Mouse (Mus musculus) urinary bladder, postnatal 4 days (tissue): ENCODE data around the gene Ldha.
"Not testable (repeated sequence)": the region's sequence is repeated elsewhere in the genome, so short reads cannot be mapped to it uniquely, and the experiment has no call there.

Experiments
- DNase-seq, 2 experiments: peaks; one replicate each; pipeline ENCODE4 v3.0.0; 2021 to 2022; ENCODE audit warnings: low spot score in 2 of 2

Ldha gene

DNA sequence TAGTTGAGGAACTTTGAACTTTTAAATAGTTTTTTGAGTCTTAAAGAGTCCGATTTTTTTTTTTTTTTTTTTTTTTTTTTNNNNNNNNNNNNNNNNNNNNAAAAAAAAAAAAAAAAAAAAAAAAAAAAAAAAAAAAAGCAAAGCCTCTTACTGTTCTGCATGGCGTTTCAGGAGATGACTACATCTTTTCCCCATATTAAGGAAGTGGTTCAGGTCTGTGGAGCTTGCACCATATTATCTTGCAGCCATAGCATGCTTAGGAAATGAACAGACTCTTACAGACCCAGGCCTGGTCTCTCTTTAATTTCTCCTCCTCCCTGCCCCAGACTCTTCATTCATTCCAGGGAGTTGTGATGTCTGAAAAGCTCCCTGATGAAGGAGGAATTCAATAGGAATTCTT is 39.7 kb downstream of the Ldha start:
- no peak for DNase-seq

DNA sequence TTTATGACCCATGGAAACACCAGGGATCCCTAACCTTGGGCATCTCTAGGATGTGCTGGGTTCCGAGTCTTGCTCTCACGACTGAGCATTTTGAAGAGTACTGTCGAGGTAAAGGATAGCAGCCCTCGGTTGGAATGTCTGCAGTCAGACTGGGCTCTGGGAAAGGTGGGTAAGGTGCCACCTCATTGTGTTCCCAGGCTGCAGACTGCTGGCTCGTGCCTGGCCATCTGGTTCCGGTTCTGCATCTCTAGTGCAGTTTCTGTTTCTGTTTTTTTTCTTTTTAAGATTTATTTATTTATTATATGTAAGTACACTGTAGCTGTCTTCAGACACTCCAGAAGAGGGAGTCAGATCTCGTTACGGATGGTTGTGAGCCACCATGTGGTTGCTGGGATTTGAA is 40.7 kb downstream of the Ldha start:
- DNase-seq: not testable (repeated sequence)

DNA sequence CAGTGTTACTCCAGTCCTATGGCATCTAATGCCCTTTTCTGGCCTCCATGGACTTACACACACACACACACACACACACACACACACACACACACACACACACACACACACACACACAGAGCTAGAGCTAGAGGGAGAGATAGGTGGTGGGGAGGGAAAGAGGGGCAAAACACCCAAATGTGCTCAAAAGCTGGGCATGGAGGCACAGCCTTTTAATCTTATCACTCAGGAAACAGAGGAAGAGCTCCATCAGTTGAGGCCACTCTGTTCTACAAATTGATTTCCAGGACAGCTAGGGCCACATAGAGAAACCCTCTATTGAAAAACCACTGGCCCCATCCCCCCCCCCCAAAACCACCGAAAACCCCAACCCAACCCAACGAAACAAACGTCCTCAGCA is 42.0 kb downstream of the Ldha start:
- no peak for DNase-seq

DNA sequence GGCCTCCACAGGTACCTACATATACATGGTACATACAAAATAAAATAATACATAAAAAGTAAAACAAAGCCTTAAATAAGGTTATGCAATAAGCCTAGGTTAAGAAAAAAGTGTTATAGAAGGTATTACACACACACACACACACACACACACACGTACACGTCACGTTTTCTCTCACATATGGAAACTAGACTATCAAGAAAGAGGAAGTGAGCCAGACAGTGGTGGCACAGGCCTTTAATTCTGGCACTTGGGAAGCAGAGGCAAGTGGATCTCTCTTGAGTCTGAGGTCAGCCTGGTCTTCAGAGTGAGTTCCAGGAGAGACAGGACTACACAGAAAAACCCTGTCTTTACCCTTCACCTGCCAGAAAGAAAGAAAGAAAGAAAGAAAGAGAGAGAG is 54.2 kb downstream of the Ldha start:
- no peak for DNase-seq

DNA sequence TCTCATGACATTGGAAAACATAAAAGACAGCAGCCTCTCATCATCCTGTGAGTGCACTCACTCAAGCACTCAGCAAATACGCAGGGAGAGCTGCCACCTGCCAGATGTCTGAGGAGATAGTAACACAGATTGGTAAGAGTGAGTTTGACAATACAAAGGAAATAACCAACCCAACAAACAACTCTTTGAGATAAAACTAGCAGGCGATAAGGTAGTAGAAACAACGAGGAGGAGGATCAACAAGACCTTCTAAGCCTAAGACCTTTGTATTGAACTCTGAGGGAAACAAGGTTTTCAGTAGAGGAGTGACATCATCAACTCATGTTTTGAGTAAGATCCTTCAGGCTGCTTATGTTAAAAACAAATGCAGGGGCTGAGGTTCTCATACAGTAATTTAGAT is 58.1 kb downstream of the Ldha start:
- DNase-seq: no peak
